Mouse (Mus musculus) embryo, embryonic 11 days (tissue): ENCODE data around the gene Rhbdd2.

Source experiments
- DNase-seq: peaks from one replicate; pipeline ENCODE4 v3.0.0-alpha.2; 2015

Rhbdd2 gene

GRCm38 (mm10) chr5:135646038-135646437 lies 13.6 kb downstream of the Rhbdd2 start:
- no peak for DNase-seq

GRCm38 (mm10) chr5:135648461-135649308 lies 16.3 kb downstream of the Rhbdd2 start:
- no peak for DNase-seq

DNA sequence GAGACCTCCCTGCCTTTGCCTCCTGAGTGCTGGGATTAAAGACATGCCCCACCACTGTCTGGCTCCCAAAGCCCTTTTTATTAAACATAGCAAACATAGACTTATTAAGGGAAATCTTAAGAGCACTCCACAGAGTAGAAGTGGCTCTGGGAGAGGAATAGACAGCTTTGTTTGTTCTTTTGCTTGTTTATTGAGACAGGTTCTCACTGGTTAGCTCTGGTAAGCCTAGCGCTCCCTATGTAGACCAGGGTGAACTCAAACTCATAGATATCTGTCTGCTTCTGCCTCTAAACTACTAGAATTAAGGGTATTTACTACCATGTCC lies 16.9 kb downstream of the Rhbdd2 start:
- DNase-seq: no peak

DNA sequence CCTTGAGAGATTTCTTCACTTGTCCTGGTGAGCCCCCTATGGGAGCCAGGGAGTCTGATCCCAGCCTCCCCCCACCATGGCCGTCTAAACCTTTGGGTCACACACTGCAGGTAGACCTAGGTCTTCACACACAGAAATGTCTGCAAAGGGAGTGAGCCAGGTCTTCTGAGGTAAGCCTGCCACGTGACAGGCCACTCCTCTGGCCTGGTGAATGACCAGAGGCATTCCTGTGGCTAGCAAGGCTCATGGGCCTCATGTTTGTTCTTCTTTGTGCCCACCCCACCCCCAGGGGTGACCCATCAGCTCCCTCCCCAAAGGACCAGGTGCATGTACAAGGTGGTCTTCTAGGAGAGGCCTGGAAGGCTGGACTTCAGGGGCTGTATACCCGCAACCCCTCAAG lies 19.1 kb downstream of the Rhbdd2 start:
- DNase-seq: no peak

DNA sequence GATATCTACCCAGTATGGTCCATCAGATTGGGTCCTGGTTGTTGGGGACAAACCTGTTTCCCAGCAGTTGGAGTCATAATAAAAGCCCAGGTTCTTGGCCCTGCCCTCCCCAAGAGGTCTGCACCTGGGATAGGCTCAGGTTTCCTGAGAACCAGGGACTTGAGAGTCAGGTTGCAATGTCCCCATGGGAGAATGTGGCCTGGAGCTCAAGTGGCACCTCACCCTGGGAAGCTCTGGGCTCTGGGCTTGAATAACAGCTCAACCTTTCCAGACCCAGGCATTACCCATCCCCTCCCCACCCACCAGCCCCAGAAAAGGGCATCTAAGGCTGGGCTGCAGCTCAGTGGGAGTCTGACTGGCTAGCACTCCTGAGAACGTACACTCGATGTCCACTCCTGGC lies 20.8 kb downstream of the Rhbdd2 start:
- DNase-seq: no peak

DNA sequence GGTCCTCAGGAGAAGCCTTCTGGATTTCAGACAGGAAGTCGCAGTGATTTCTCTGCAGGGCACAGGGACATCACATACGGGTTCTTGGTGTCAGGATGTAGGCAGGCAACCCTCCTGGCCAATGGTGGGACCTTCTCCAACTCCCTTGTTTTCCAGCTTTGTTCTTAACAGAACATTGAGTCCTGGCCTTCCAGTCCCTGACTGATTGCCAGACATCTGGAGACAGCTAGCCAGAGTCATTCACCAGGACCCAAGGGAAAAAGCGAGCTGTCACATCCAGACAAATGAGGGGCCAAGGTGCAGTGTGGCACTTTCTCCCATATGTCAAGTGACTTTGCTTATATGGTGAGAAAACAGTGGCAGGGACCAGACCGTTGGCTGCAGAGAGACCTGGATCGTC lies 23.6 kb downstream of the Rhbdd2 start:
- DNase-seq: no peak

DNA sequence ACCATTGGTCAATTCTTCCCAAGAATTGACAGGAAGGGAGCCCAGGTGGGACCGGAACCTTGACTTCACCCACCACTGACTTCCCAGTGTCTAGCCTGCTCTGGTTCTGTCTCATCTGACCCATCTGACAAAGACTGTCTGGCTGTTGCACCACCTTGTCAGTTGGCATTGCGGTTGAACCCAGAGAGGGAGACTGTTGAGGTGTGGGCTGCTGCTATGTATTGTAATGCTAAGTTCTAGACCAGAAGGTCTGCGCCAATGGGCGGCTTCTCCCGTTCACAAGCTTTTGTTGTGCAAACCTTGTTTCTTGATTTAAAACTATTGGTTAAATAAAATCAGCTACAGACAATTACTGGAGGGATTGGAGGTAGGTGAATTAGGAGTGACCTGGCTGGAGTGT lies 24.7 kb downstream of the Rhbdd2 start:
- no peak for DNase-seq

DNA sequence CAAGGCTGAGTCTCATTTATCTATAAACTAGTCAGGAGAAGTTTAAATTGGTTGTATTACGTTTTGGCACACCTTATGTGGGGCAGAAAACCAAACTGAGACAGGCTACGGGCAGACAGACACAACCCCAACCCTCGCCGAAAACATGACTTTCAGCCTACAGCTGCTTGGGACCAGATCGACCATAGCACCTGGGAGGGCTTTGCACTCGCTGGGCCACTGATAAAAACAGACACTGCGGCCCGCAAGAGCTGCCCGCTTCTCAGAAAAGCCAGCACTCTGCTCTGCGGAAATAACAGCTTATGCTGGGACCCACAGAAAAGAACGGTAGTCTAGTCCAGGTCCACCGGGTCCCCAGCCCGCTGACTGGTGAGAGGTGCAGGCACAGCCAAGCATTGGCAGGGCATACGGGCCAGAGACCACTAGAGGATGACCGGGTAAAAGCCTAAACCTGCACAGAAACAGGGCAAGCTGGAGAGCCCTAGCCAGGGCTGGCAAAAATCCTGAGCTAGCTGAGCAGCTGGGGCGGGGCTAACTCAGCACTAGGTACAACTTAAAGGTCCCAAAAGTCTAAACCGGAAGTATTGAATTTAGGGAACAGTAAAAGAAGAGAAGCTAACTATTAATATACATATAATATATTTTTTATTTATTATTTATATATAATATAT lies 25.4 kb downstream of the Rhbdd2 start:
- DNase-seq: no peak

GRCm38 (mm10) chr5:135659956-135660355 lies 27.5 kb downstream of the Rhbdd2 start:
- no peak for DNase-seq

- DNase-seq: no peak
These were observed 28.1 kb downstream of the Rhbdd2 start for GRCm38 (mm10) chr5:135660535-135660934.

GRCm38 (mm10) chr5:135666890-135667289 lies 34.5 kb downstream of the Rhbdd2 start:
- DNase-seq: no peak

DNA sequence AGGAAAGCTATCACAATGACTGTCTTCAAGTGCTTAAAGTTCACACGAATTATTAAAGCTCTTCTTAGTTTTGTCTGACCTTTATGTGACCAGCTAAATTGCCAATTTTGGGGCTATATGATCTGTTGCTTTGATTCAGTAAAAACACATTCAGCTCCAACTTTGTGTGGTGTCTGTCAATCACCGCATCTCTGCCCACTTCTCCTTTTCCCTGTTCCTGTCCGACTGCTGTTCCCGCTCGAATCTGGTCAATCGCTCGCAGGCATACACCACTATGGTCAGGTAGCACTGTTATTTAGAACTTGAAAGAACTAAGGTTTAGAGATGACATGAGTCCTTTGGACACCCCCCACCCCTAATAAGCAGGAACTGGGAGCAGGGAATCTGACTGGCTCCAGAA lies 35.7 kb downstream of the Rhbdd2 start:
- DNase-seq: no peak

DNA sequence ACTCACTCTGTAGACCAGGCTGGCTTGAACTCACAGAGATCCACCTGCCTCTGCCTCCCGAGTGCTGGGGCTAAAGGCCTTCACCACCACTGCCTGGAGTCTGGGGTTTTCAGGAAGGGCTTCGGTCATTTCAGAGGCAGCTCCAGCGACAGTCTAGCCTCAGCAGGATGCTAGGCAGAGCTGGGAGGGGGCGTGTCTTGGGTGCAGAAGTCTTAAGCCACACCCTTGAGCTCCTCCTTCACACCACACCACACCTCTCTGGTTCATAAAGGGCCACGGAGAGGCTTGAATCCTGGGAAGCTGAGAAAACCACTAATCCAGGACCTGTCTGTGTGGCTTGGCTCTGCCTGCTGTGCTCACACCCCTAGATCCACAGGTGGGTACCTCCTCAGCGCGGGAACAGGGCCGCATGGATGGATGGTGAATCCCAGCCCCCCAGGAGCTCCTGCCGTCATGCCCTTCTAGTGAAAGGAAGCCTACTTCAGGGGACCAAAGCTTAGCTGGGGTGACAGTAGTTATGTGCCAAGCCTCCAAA lies 37.4 kb downstream of the Rhbdd2 start, which contains the start of gene Por:
Gene Por, plus strand, starts transcription at position 293 of the 535 bp plus-strand sequence.
- peak; percentile 71 for DNase-seq

DNA sequence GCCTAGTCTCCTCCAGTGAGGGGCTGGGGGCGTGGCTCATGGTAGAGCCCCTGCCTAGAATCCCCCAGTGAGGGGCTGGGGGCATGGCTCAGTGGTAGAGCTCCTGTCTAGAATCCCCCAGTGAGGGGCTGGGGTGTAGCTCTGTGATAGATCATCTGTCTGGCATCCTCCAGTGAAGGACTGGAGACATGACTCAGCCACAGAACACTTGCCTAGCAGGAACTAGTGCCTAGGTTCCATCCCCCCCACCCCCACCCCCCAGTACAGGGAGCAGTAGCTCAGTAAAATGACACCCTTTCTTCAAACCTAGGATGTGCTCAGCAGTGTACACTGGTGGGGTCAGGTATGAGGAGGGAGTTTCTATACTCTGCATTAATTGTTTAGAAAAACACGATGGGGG lies 38.5 kb downstream of the Rhbdd2 start:
- DNase-seq: no peak

DNA sequence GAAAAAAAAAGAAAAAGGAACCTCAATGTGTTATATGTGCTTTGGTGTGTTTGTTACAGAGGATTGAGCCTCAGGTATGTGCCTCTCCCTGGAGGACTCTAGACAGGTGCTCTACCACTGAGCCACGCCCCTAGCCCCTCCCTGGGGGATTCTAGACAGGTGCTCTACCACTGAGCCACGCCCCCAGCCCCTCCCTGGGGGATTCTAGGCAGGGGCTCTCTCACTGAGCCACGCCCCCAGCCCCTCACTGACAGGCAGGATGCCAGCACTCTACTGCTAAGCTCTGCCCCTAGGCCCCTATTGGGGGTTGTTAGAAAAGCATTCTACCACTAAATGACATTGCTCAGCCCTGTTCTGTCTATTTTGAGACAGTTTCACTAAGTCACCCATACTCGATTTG lies 40.1 kb downstream of the Rhbdd2 start:
- no peak for DNase-seq

GRCm38 (mm10) chr5:135672980-135673379 lies 40.6 kb downstream of the Rhbdd2 start:
- DNase-seq: no peak

DNA sequence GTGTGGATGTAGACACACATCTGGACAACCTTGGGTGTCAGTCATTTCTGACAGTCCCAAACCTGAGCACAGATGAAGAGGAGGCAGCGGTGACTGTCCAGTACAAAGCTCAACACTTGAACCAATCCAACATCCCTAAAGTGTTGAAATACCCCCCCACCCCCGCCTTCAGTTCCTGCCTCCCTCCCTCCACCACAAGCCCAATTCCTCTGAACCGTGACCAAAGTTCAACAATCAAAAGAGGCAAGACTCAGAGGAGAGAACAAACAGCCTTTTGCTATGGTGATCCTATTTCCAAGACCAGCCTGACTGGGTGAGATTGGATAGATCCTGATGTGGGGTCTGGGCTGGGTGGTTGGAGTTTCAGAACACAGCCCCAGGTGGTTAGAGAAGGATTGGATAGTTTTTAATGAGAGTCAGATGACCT lies 41.9 kb downstream of the Rhbdd2 start:
- peak; percentile 82 for DNase-seq

DNA sequence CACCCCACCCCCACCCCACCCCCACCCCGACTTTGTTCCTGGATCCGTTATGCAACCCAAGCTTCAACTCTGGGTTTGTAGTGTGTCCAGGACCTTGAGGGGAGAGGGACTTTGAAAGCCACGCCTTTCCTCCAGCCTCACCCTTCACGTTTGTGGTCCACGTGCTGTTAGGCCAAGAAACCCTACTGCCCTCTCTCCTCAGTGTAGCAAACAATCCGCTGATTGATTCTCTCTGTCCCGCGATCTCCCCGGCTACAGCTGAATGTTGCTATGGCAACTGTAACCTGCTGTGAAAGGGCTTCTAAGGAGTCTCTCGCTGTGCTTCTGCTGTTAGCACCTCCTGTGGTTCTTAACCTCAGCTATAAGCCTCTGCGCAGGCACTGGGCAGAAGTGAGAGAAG lies 42.4 kb downstream of the Rhbdd2 start:
- peak; percentile 91 for DNase-seq

DNA sequence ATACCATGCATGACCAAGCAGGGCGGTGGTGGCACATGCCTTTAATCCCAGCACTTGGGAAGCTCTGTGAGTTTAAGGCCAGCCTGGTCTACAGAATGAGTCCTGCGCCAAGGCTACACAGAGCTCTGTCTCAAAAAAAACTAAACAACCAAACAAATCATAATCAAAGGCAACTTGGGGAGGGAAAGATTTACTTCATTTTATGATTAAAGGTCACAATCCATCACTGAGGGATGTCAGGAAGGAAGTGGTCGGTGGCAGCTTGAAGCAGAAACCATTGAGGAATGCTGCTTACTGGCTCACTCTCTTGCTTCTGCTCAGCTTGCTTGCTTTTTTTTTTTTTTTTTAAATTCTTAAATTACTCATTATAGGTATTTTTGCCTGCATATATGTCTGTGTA lies 44.3 kb downstream of the Rhbdd2 start:
- no peak for DNase-seq

GRCm38 (mm10) chr5:135677251-135677650 lies 44.8 kb downstream of the Rhbdd2 start:
- no peak for DNase-seq

GRCm38 (mm10) chr5:135678481-135678880 lies 46.1 kb downstream of the Rhbdd2 start:
- DNase-seq: no peak

- no peak for DNase-seq
These were observed 48.6 kb downstream of the Rhbdd2 start for GRCm38 (mm10) chr5:135680967-135681545.

- DNase-seq: no peak
These were observed 49.6 kb downstream of the Rhbdd2 start for GRCm38 (mm10) chr5:135682009-135682408.
